Mouse (Mus musculus): ENCODE results near the gene Prok2. TPM values are rescaled to one million over a fixed set of nuclear protein-coding genes. Genes with fewer than 3 reads are reported as not detected.

Prok2 gene
- total RNA-seq, 2 experiments from 2014 or later: 0.39 to 1.6 TPM

Other genes with a start within 250 kb of the Prok2 start
- gene Foxp1, start 203.7 kb downstream of the Prok2 start, total RNA-seq (2021): 100 to 1,000 TPM; 132 to 157 TPM
- 10 to 100 TPM; 16.6 to 17.0 TPM for gene Eif4e3, start 59.6 kb downstream of the Prok2 start, total RNA-seq (2021)
- 1 to 10 TPM; 6.1 to 9.5 TPM for gene Gm20696, start 59.6 kb downstream of the Prok2 start, total RNA-seq (2021)
- gene Gpr27, start 33.7 kb downstream of the Prok2 start, total RNA-seq (2021): 10 to 100 TPM; 46.6 to 46.7 TPM